Mouse (Mus musculus): ENCODE results near the gene Ncstn. TPM values are rescaled to one million over a fixed set of nuclear protein-coding genes. Genes with fewer than 3 reads are reported as not detected.
A peak's percentile ranks its signal among the peaks of the same experiment; 100 is the strongest.

Gene Ncstn
- polyA plus RNA-seq, 1 experiment from 2014 or later, result 81.3 TPM

DNA sequence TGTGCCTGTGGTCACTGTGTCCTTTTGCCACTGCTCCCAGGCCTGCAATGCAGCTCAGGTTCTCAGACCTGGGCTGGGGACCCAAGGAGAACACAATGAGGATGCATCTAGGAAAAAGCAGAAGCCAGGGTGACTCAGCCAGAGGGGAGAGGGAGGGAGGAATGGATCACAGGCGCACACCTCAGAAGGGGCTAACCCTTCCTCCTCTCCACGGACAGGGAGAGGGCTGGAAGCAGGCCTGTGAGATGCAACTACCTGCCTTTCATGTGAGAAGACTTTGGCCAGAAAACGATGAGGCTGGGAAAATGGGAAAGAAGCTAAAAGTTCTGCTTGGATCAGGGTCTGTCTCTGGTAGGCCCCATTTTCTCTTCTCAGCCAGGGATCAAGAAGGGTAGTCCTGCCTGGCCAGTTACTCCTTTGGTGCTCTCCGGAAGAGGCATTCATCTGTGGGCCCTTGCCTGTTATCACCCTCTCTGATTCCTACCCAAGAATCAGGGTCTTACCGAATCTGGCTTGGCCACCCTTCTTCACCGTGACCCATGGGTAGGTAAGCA lies 65.0 kb downstream of the Ncstn start:
- H3K27me3 ChIP-seq (replicated peaks; ENCODE audit: control insufficient read depth, insufficient read depth, low read length), result no peaks in the 10 kb centered on the region
- peak overlapping the region; percentile 44 for H3K9ac ChIP-seq (ENCODE audit: low read length)
- H3K27ac ChIP-seq (ENCODE audit: low read depth, low read length), result peak overlapping the region; percentile 88
- no peak; the same call in 1 of the 2 replicates for ATAC-seq
- H3K4me1 ChIP-seq (ENCODE audit: control insufficient read depth, insufficient read depth, low read length), result peaks cover 92% of the 10 kb centered on the region
- H3K9me3 ChIP-seq (replicated peaks; ENCODE audit: control insufficient read depth, low read length), result no peaks in the 10 kb centered on the region
- 42% methylated on average over 6 of the region's 6 CpGs for WGBS
- H3K4me3 ChIP-seq (ENCODE audit: low read depth, low read length), result 0 out of 2 replicates have a peak overlapping the region, but pooled peaks have one; percentile 9
- DNase-seq (ENCODE audit: low spot score), result no peak
- peaks cover 26% of the 10 kb centered on the region for H3K36me3 ChIP-seq (ENCODE audit: control insufficient read depth, insufficient read depth, low read length)
- H3K4me2 ChIP-seq (ENCODE audit: low read length), result peak overlapping the region; percentile 44

GRCm38 (mm10) chr1:172016660-172017516 lies 65.7 kb downstream of the Ncstn start:
- H3K36me3 ChIP-seq (ENCODE audit: control insufficient read depth, insufficient read depth, low read length), result peaks cover 27% of the 10 kb centered on the region
- H3K27me3 ChIP-seq (replicated peaks; ENCODE audit: control insufficient read depth, insufficient read depth, low read length), result no peaks in the 10 kb centered on the region
- H3K4me1 ChIP-seq (ENCODE audit: control insufficient read depth, insufficient read depth, low read length), result peaks cover 85% of the 10 kb centered on the region
- H3K4me3 ChIP-seq (ENCODE audit: low read depth, low read length), result peak overlapping the region; percentile 9; the same call in 1 of the 2 replicates
- WGBS, result 3% methylated on average over 6 of the region's 6 CpGs
- DNase-seq (ENCODE audit: low spot score), result peak; percentile 93
- peak overlapping the region; percentile 44 for H3K9ac ChIP-seq (ENCODE audit: low read length)
- peak overlapping the region; percentile 88 for H3K27ac ChIP-seq (ENCODE audit: low read depth, low read length)
- ATAC-seq, result peak; percentile 76
- peak overlapping the region; percentile 44 for H3K4me2 ChIP-seq (ENCODE audit: low read length)
- no peaks in the 10 kb centered on the region for H3K9me3 ChIP-seq (replicated peaks; ENCODE audit: control insufficient read depth, low read length)

GRCm38 (mm10) chr1:172016031-172016430 lies 66.6 kb downstream of the Ncstn start:
- 22% methylated on average over 8 of the region's 8 CpGs for WGBS

More at GRCm38 (mm10) chr1:172016031-172016430, 66.6 kb downstream of the Ncstn start:
- Histone ChIP-seq H3K36me3 (ENCODE audit: control insufficient read depth, insufficient read depth, low read length) (peaks cover 35% of the 10 kb centered on the region), H3K4me3 (ENCODE audit: low read depth, low read length) (peak overlapping the region; percentile 0; the same call in 1 of the 2 replicates), H3K4me2 (ENCODE audit: low read length) (peak overlapping the region; percentile 44), H3K4me1 (ENCODE audit: control insufficient read depth, insufficient read depth, low read length) (peaks cover 81% of the 10 kb centered on the region), H3K27me3 (replicated peaks; ENCODE audit: control insufficient read depth, insufficient read depth, low read length) (no peaks in the 10 kb centered on the region), H3K9me3 (replicated peaks; ENCODE audit: control insufficient read depth, low read length) (no peaks in the 10 kb centered on the region), H3K27ac (ENCODE audit: low read depth, low read length) (peak overlapping the region; percentile 88), H3K9ac (ENCODE audit: low read length) (peak overlapping the region; percentile 44)
- ATAC-seq (0 out of 2 replicates have a peak, but pooled peaks have one; percentile 1), DNase-seq (ENCODE audit: low spot score) (no peak)

Other genes with a start within 250 kb of the Ncstn start
- 1.2 and 1.4 TPM in 2 replicates for gene Cd84, start 243.1 kb downstream of the Ncstn start, polyA plus RNA-seq (2014; fragmentation: Nextera tagmentation; extraction: Ambion mirVana)
- gene Gm10521, start 187.1 kb downstream of the Ncstn start, polyA plus RNA-seq (2014; fragmentation: Nextera tagmentation; extraction: Ambion mirVana), result not detected in 2 replicates
- 0.40 TPM in 1 of 2 replicates, not detected in the other for gene Slamf6, start 165.3 kb downstream of the Ncstn start, polyA plus RNA-seq (2014; fragmentation: Nextera tagmentation; extraction: Ambion mirVana)
- gene Vangl2, start 54.4 kb downstream of the Ncstn start, polyA plus RNA-seq (2014; fragmentation: Nextera tagmentation; extraction: Ambion mirVana), result 45.1 and 55.8 TPM in 2 replicates
- 4.5 and 7.4 TPM in 2 replicates for gene Nhlh1, start 25.2 kb downstream of the Ncstn start, polyA plus RNA-seq (2014; fragmentation: Nextera tagmentation; extraction: Ambion mirVana)
- 123 and 148 TPM in 2 replicates for gene Copa, start 266 bp downstream of the Ncstn start, polyA plus RNA-seq (2014; fragmentation: Nextera tagmentation; extraction: Ambion mirVana)
- 159 TPM in 2 replicates for gene Pex19, start 44.0 kb upstream of the Ncstn start, polyA plus RNA-seq (2014; fragmentation: Nextera tagmentation; extraction: Ambion mirVana)
- 76.1 and 83.1 TPM in 2 replicates for gene Dcaf8, start 65.3 kb upstream of the Ncstn start, polyA plus RNA-seq (2014; fragmentation: Nextera tagmentation; extraction: Ambion mirVana)
- 433 and 436 TPM in 2 replicates for gene Pea15a, start 124.0 kb upstream of the Ncstn start, polyA plus RNA-seq (2014; fragmentation: Nextera tagmentation; extraction: Ambion mirVana)
- gene Casq1, start 137.1 kb upstream of the Ncstn start, polyA plus RNA-seq (2014; fragmentation: Nextera tagmentation; extraction: Ambion mirVana), result 3.8 and 4.0 TPM in 2 replicates
- gene Atp1a4, start 175.6 kb upstream of the Ncstn start, polyA plus RNA-seq (2014; fragmentation: Nextera tagmentation; extraction: Ambion mirVana), result 0.08 and 0.12 TPM in 2 replicates
- 132 and 147 TPM in 2 replicates for gene Igsf8, start 178.8 kb upstream of the Ncstn start, polyA plus RNA-seq (2014; fragmentation: Nextera tagmentation; extraction: Ambion mirVana)
- gene Atp1a2, start 215.3 kb upstream of the Ncstn start, polyA plus RNA-seq (2014; fragmentation: Nextera tagmentation; extraction: Ambion mirVana), result 12.9 and 19.8 TPM in 2 replicates
- 1.3 and 1.5 TPM in 2 replicates for gene Kcnj9, start 246.5 kb upstream of the Ncstn start, polyA plus RNA-seq (2014; fragmentation: Nextera tagmentation; extraction: Ambion mirVana)